Mouse (Mus musculus) testis, adult 2 months (tissue): ENCODE measurements around the gene Rab7b.
A peak's percentile ranks its signal among the peaks of the same experiment; 100 is the strongest.

ENCODE experiments used
- CTCF ChIP-seq: fragments of 200-500 bp; IDR thresholded peaks from 2 replicates; pipeline ENCODE4 v1.5.1; 2012; ENCODE audit warnings: low read depth, mild to moderate bottlenecking, inconsistent platforms, low read length, moderate library complexity; ENCODE audit not compliant: control insufficient read depth, insufficient read depth, insufficient replicate concordance
- POLR2A ChIP-seq: fragments of 200-500 bp; IDR thresholded peaks from 2 replicates; pipeline ENCODE4 v1.6.1; 2012; ENCODE audit warnings: low read depth, mild to moderate bottlenecking, inconsistent platforms, low read length, moderate library complexity; ENCODE audit not compliant: control insufficient read depth

DNA sequence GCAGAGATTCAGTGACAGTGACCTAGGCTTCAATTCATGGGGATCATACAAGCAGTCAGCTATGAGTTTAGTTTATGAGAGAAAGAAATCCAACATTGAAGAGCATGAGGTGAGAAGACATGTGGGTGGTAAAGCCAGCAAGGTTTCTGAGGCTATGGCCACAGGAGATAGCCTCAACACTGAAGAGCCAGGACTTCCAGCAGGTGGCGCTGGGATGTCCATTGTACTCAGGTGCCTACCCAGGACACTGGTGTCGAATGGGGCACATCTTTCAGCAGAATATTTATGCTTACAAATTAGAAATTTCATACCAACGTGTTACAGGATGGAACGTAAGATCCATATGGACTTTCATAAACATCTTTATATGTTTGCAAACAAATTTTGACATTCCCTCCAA is 19.8 kb downstream of the Rab7b start:
- TF ChIP-seq POLR2A (no peak), CTCF (peak; percentile 65; the same call in 1 of the 2 replicates)
